Mouse (Mus musculus) urinary bladder, postnatal 14 days (tissue): ENCODE measurements around the gene Ubxn7.

ENCODE experiments used
- DNase-seq: peaks from one replicate; pipeline ENCODE4 v3.0.0; 2021; ENCODE audit warnings: low spot score

Gene Ubxn7

GRCm38 (mm10) chr16:32434066-32434465 lies 102.0 kb downstream of the Ubxn7 start:
- no peak for DNase-seq

GRCm38 (mm10) chr16:32434691-32435090 lies 102.6 kb downstream of the Ubxn7 start:
- no peak for DNase-seq

GRCm38 (mm10) chr16:32436657-32437056 lies 104.6 kb downstream of the Ubxn7 start:
- DNase-seq: no peak

- DNase-seq: no peak
Measured at GRCm38 (mm10) chr16:32437266-32437665, 105.2 kb downstream of the Ubxn7 start.

GRCm38 (mm10) chr16:32441432-32441831 lies 109.4 kb downstream of the Ubxn7 start:
- DNase-seq: no peak
